Mouse (Mus musculus): Measurements from ENCODE around the gene Trmt1.

The Trmt1 gene

GRCm38 (mm10) chr8:84686191-84687002, at the start of gene Trmt1:
Trmt1 (plus strand) TSS chr8:84686307.
- DNase-seq (ENCODE audit: extremely low spot score, low spot score), result peak; percentile 23

GRCm38 (mm10) chr8:84637946-84638554, 48.1 kb upstream of the Trmt1 start:
- DNase-seq (ENCODE audit: extremely low spot score, low spot score), result no peak

- peak; percentile 69 for DNase-seq (ENCODE audit: extremely low spot score, low spot score)
Measured at GRCm38 (mm10) chr8:84638555-84639161, 47.4 kb upstream of the Trmt1 start.

- peak; percentile 90 for DNase-seq (ENCODE audit: extremely low spot score, low spot score)
Measured at GRCm38 (mm10) chr8:84639162-84640009, 46.7 kb upstream of the Trmt1 start.

- DNase-seq (ENCODE audit: extremely low spot score, low spot score), result no peak
Measured at GRCm38 (mm10) chr8:84640010-84640588, 46.0 kb upstream of the Trmt1 start.

GRCm38 (mm10) chr8:84640617-84641294, 45.4 kb upstream of the Trmt1 start:
- no peak for DNase-seq (ENCODE audit: extremely low spot score, low spot score)

GRCm38 (mm10) chr8:84641578-84642361, 44.3 kb upstream of the Trmt1 start:
- DNase-seq (ENCODE audit: extremely low spot score, low spot score), result no peak

- no peak for DNase-seq (ENCODE audit: extremely low spot score, low spot score)
Measured at GRCm38 (mm10) chr8:84643019-84643418, 43.1 kb upstream of the Trmt1 start.

GRCm38 (mm10) chr8:84646800-84647199, 39.3 kb upstream of the Trmt1 start:
- no peak for DNase-seq (ENCODE audit: extremely low spot score, low spot score)

GRCm38 (mm10) chr8:84647461-84647901, 38.6 kb upstream of the Trmt1 start:
- DNase-seq (ENCODE audit: extremely low spot score, low spot score), result peak; percentile 77

- DNase-seq (ENCODE audit: extremely low spot score, low spot score), result peak; percentile 20
Measured at GRCm38 (mm10) chr8:84650213-84650612, 35.9 kb upstream of the Trmt1 start.

- no peak for DNase-seq (ENCODE audit: extremely low spot score, low spot score)
Measured at GRCm38 (mm10) chr8:84653092-84653631, 32.9 kb upstream of the Trmt1 start.

- no peak for DNase-seq (ENCODE audit: extremely low spot score, low spot score)
Measured at GRCm38 (mm10) chr8:84654597-84654996, 31.5 kb upstream of the Trmt1 start.

- DNase-seq (ENCODE audit: extremely low spot score, low spot score), result peak; percentile 83
Measured at GRCm38 (mm10) chr8:84655336-84656190, 30.5 kb upstream of the Trmt1 start.

- DNase-seq (ENCODE audit: extremely low spot score, low spot score), result peak; percentile 93
Measured at GRCm38 (mm10) chr8:84656191-84656525, 29.9 kb upstream of the Trmt1 start.

- DNase-seq (ENCODE audit: extremely low spot score, low spot score), result peak; percentile 70
Measured at GRCm38 (mm10) chr8:84656641-84657126, 29.4 kb upstream of the Trmt1 start.

GRCm38 (mm10) chr8:84657203-84657602, 28.9 kb upstream of the Trmt1 start:
- no peak for DNase-seq (ENCODE audit: extremely low spot score, low spot score)

GRCm38 (mm10) chr8:84657680-84658079, 28.4 kb upstream of the Trmt1 start:
- DNase-seq (ENCODE audit: extremely low spot score, low spot score), result no peak
